Mouse (Mus musculus) heart, embryonic 14.5 days (tissue): Measurements from ENCODE around the gene Casp1. TPM values are rescaled to one million over a fixed set of nuclear protein-coding genes. Genes with fewer than 3 reads are reported as not detected.
A peak's percentile ranks its signal among the peaks of the same experiment; 100 is the strongest.

ENCODE experiments used
- ATAC-seq: fragments of 200-750 bp; cut with Nextera tagmentation; 2 replicates; pipeline ENCODE4 v1.8.0; 2017; ENCODE audit warnings: low read depth, moderate TSS enrichment; ENCODE audit not compliant: insufficient number of reproducible peaks, insufficient read depth, low FRiP score
- H3K27ac ChIP-seq, 2 experiments: fragments of 200-500 bp in 1 of 2; fragments of 300-500 bp in 1 of 2; sonication (generic) in 1 of 2; replicated peaks in 1 of 2; 2 replicates each; pipeline ENCODE4 v1.5.1; 2012 to 2014; ENCODE audit warnings: low read depth in 2 of 2, low read length in 2 of 2, control low read depth in 1 of 2, mild to moderate bottlenecking in 1 of 2, mixed read lengths in 1 of 2; ENCODE audit not compliant: control insufficient read depth in 1 of 2, insufficient read depth in 1 of 2
- H3K27me3 ChIP-seq: fragments of 300-500 bp; sonication (generic); 2 replicates; pipeline ENCODE4 v1.6.1; 2014; ENCODE audit warnings: mild to moderate bottlenecking, low read length, control low read depth; ENCODE audit not compliant: control insufficient read depth, insufficient read depth
- H3K36me3 ChIP-seq: fragments of 300-500 bp; sonication (generic); 2 replicates; pipeline ENCODE4 v1.6.1; 2014; ENCODE audit warnings: mild to moderate bottlenecking, control low read depth, low read length, mixed read lengths; ENCODE audit not compliant: control insufficient read depth, insufficient read depth
- H3K4me1 ChIP-seq, 2 experiments: fragments of 200-500 bp in 1 of 2; fragments of 300-500 bp in 1 of 2; sonication (generic) in 1 of 2; 2 replicates each; pipeline ENCODE4 v1.6.1; 2012 to 2014; ENCODE audit warnings: low read length in 2 of 2, control low read depth in 1 of 2, mixed read lengths in 1 of 2; ENCODE audit not compliant: control insufficient read depth in 2 of 2, insufficient read depth in 2 of 2
- H3K4me2 ChIP-seq: fragments of 300-500 bp; sonication (generic); 2 replicates; pipeline ENCODE4 v1.6.1; 2014; ENCODE audit warnings: mild to moderate bottlenecking, low read length
- H3K4me3 ChIP-seq, 2 experiments: fragments of 200-500 bp in 1 of 2; fragments of 300-500 bp in 1 of 2; sonication (generic) in 1 of 2; 2 replicates each; pipeline ENCODE4 v1.5.1; 2012 to 2014; ENCODE audit warnings: low read length in 2 of 2, mild to moderate bottlenecking in 2 of 2, control low read depth in 1 of 2, low read depth in 1 of 2, moderate library complexity in 1 of 2; ENCODE audit not compliant: control insufficient read depth in 1 of 2, insufficient read depth in 1 of 2
- H3K9ac ChIP-seq: fragments of 300-500 bp; sonication (generic); 2 replicates; pipeline ENCODE4 v1.6.1; 2014; ENCODE audit warnings: mild to moderate bottlenecking, low read length
- H3K9me3 ChIP-seq: fragments of 300-500 bp; sonication (generic); 2 replicates; pipeline ENCODE4 v1.6.1; 2016; ENCODE audit warnings: low read length, control low read depth; ENCODE audit not compliant: control insufficient read depth
- WGBS: fragments of 180-500 bp; shearing (Covaris S2); extraction: QIAGEN DNeasy Blood & Tissue Kit; methylation state at CpG from one replicate; pipeline ENCODE4 v1.1.7; 2014; 5-methylcytosine and 5-hydroxymethylcytosine counted together
- polyA plus RNA-seq: library from polyadenylated mRNA; unstranded; fragments of >200 nt; fragmentation: Nextera tagmentation; extraction: Ambion mirVana; gene quantifications from 2 replicates; pipeline ENCODE4 v1.2.1, GENCODE M21; 2014

The Casp1 gene
- polyA plus RNA-seq, 1 experiment from 2014 or later, result 0.61 TPM

DNA sequence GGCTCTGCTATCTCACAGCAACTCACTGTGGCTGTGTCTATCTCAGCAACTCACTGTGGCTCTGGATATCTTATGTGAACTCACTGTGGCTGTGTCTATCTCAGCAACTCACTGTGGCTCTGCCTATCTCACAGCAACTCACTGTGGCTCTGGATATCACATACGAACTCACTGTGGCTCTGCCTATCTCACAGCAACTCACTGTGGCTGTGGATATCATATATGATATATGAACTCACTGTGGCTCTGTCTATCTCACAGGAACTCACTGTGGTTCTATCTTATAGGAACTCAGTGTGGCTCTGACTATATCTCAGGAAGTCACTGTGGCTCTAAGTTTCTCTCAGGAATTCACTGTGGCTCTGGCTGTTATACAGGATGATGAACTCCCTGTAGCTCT, 44.8 kb downstream of the Casp1 start:
- WGBS, result 47% methylated on average over 1 of the region's 1 CpGs
- no peak overlapping the region for H3K27ac ChIP-seq

GRCm38 (mm10) chr9:5344090-5344489, 45.8 kb downstream of the Casp1 start:
- H3K36me3 ChIP-seq, result no peaks in the 10 kb centered on the region
- 70% methylated on average over 4 of the region's 4 CpGs for WGBS
- no peak for ATAC-seq
- H3K27ac ChIP-seq, result no peak overlapping the region
- H3K27me3 ChIP-seq, result no peaks in the 10 kb centered on the region
- no peak overlapping the region for H3K4me3 ChIP-seq
- H3K4me2 ChIP-seq, result no peak overlapping the region
- H3K9me3 ChIP-seq, result no peaks in the 10 kb centered on the region
- H3K4me1 ChIP-seq, result no peaks in the 10 kb centered on the region
- no peak overlapping the region for H3K9ac ChIP-seq

More for the DNA sequence above, 44.8 kb downstream of the Casp1 start:
- Histone ChIP-seq H3K36me3 (no peaks in the 10 kb centered on the region), H3K27me3 (no peaks in the 10 kb centered on the region), H3K9me3 (no peaks in the 10 kb centered on the region), H3K4me2 (no peak overlapping the region), H3K4me3 (no peak overlapping the region), H3K9ac (no peak overlapping the region), H3K4me1 (no peaks in the 10 kb centered on the region)
- no peak for ATAC-seq

DNA sequence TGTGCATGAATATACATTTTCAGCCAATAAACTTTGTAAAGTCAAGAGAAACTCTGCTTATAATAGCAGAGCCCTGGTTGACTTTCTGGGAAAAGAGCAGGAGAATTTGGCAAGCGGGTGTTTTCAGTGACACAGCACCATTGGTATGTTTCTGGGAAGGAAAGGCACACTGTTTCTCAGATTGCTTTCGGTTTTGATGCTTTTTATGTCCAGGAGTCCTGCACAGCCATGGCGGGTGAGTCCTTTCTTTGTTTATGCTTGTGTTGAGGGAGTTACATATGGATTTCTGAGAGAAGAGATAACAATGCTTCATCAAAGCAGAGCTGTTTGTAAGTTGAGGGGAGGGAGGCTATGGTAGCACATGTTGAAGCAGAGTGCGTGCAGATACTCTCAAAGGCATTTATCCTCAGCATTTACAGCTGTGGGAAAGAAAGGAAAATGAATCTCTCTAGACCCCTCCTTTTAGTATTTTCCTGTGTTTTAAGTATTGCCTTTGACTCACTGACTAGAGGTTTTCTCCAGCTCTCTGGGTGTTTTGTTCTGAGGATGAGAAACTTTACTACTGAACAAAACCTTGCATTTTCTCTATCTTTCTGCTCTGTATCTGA, 47.1 kb downstream of the Casp1 start, which contains the start of gene Casp12:
Gene Casp12 (plus strand): TSS at position 140 of the 608 bp plus-strand sequence.
- H3K27me3 ChIP-seq, result no peaks in the 10 kb centered on the region
- H3K4me2 ChIP-seq, result peak within 1 kb of the TSS; percentile 34
- peak within 1 kb of the TSS; percentile 39 to 61 for H3K27ac ChIP-seq
- peak within 1 kb of the TSS; percentile 3 to 16; a peak in 1 of 4 replicates for H3K4me3 ChIP-seq
- H3K36me3 ChIP-seq, result no peaks in the 10 kb centered on the region
- WGBS, result 40% methylated on average over 4 of the region's 4 CpGs
- no peak for ATAC-seq
- H3K9ac ChIP-seq, result no peak within 1 kb of the TSS
- H3K4me1 ChIP-seq, result no peaks in the 10 kb centered on the region
- H3K9me3 ChIP-seq, result no peaks in the 10 kb centered on the region

DNA sequence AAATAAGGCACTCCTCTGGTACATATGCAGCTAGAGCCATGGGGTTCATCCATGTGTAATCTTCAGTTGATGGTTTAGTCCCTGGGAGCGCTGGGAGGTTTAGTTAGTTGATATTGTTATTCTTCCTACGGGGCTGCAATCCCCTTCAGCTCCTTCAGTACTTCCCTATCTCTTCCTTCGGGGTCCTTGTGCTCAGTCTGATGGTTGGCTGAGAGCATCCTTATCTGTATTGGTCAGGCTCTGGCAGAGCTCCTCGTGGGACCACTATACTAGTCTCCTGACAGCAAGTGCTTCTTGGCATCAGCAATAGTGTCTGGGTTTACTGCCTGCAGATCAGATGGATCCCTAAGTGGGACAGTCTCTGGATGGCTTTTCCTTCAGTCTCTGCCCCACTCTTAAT, 49.1 kb downstream of the Casp1 start:
- Histone ChIP-seq H3K4me2 (no peak overlapping the region), H3K9ac (no peak overlapping the region), H3K27ac (no peak overlapping the region), H3K9me3 (no peaks in the 10 kb centered on the region), H3K4me3 (no peak overlapping the region), H3K36me3 (no peaks in the 10 kb centered on the region), H3K4me1 (no peaks in the 10 kb centered on the region), H3K27me3 (no peaks in the 10 kb centered on the region)
- ATAC-seq, result no peak
- WGBS, result 47% methylated on average over 4 of the region's 4 CpGs

GRCm38 (mm10) chr9:5353673-5354072, 55.4 kb downstream of the Casp1 start:
- ATAC-seq, result no peak

GRCm38 (mm10) chr9:5356801-5357200, 58.5 kb downstream of the Casp1 start:
- Histone ChIP-seq H3K4me3 (no peak overlapping the region), H3K27me3 (no peaks in the 10 kb centered on the region), H3K4me1 (no peaks in the 10 kb centered on the region), H3K36me3 (no peaks in the 10 kb centered on the region), H3K9ac (no peak overlapping the region), H3K9me3 (no peaks in the 10 kb centered on the region), H3K27ac (no peak overlapping the region), H3K4me2 (no peak overlapping the region)
- no peak for ATAC-seq

More at GRCm38 (mm10) chr9:5353673-5354072, 55.4 kb downstream of the Casp1 start:
- no peak overlapping the region for H3K4me3 ChIP-seq
- no peaks in the 10 kb centered on the region for H3K36me3 ChIP-seq
- H3K4me2 ChIP-seq, result no peak overlapping the region
- no peak overlapping the region for H3K9ac ChIP-seq
- no peak overlapping the region for H3K27ac ChIP-seq
- WGBS, result 60% methylated on average over 2 of the region's 2 CpGs
- no peaks in the 10 kb centered on the region for H3K27me3 ChIP-seq
- H3K9me3 ChIP-seq, result no peaks in the 10 kb centered on the region
- H3K4me1 ChIP-seq, result no peaks in the 10 kb centered on the region

Other genes starting within 250 kb of the Casp1 start
- gene Casp4, start 10.3 kb downstream of the Casp1 start, polyA plus RNA-seq, result 2.3 and 2.7 TPM in 2 replicates
- gene Casp12, start 46.9 kb downstream of the Casp1 start, polyA plus RNA-seq, result 4.4 and 4.9 TPM in 2 replicates